9 mouse cellular contexts compared by ENCODE assay signal in the genomic region with DNA sequence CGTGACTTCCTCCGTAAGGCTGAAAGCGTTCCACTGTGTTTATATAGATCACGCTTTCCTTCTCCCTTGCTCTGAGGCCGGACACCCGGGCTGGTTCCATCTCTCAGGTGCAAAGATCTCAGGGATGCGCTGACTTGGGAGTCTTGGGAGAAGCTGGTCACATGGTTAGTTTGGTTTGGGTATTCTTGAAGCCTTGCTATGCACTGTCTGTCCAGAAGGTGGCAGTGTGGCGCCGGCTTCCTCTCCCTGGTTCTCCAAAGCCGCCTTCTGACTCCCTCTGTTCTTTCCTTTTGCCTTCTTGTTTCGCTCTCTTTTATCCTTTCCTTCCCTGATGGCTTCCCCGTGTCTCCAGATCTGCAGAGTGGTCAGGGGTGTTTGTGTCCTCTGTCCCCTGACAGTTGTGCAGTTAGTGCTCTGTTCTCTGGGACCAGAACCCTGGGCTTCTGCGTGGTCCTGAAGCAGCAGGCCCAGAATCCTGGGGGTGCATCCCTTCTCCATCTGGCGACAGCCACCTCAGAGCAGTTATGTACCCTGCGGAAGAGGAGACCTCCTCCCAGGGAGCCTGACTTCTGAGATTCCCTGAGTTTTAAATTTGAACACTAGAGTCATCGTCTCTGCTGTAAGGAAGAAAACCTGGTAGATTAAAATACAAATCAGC.
DNase-seq lines count a peak whose midpoint lies in the region; ATAC-seq and TF ChIP-seq lines count a peak whose summit lies in the region.
"Had no signal": no experiment of that assay in that cellular context is flagged by ENCODE, and none has a peak within 500 bp of the region (broad histone marks: within the 10 kb centered on the region; RNA-seq: fewer than 3 reads in every experiment).

No protein-coding gene starts in this region.

- no peaks in the 10 kb centered on the region for H3K36me3 ChIP-seq in thymus, adult 2 months (ENCODE audit: control insufficient read depth, insufficient read depth, low read length)
- 0 out of 2 replicates have a peak, but pooled peaks cover 4% of the 10 kb centered on the region for H3K36me3 ChIP-seq in limb, embryonic 13.5 days
- H3K36me3 ChIP-seq in midbrain, embryonic 15.5 days (replicated peaks), result no peaks in the 10 kb centered on the region

- H3K4me3 ChIP-seq in thymus, adult 2 months (ENCODE audit: control insufficient read depth, insufficient read depth, low read length), result no peak overlapping the region
- H3K4me3 ChIP-seq in limb, embryonic 13.5 days, result no peak overlapping the region
- no peak overlapping the region for H3K4me3 ChIP-seq in midbrain, embryonic 15.5 days
- H3K4me3 ChIP-seq: erythroblast, embryonic 14.5 days had no signal

- WGBS in thymus, adult 2 months, result 56% methylated on average over 16 of the region's 16 CpGs
- WGBS in limb, embryonic 13.5 days, result 32% methylated on average over 16 of the region's 16 CpGs
- 37% methylated on average over 16 of the region's 16 CpGs for WGBS in midbrain, embryonic 15.5 days

- DNase-seq in thymus, adult 2 months, result peak; percentile 76
- DNase-seq in thymus, adult 18-20 months, result no peak
- DNase-seq in cerebellum, postnatal 4 days (ENCODE audit: low spot score in 2 of 2), result peak; percentile 75 to 92
- peak; percentile 82 for DNase-seq in gastrocnemius, postnatal 10 days
- DNase-seq in spleen, postnatal 10 days (ENCODE audit: low spot score in 2 of 2), result peak; percentile 81 to 86

- TF ChIP-seq POLR2A in thymus, adult 2 months (IDR thresholded peaks at IDR 0.05; ENCODE audit: control insufficient read depth, extremely low read depth, insufficient read depth, low read length, poor library complexity), result no peak

- peak; percentile 78; the same call in 1 of the 2 replicates for TF ChIP-seq CTCF in thymus, adult 2 months (IDR thresholded peaks at IDR 0.05; ENCODE audit: borderline replicate concordance, control insufficient read depth, extremely low read depth, insufficient read depth, low read length, poor library complexity)

- ATAC-seq in inflammation-experienced regulatory T-cells, adult 6 months, result peak; percentile 41
- no peak for ATAC-seq in limb, embryonic 13.5 days (ENCODE audit: low FRiP score, low read depth)
- 0 out of 2 replicates have a peak, but pooled peaks have one; percentile 28 for ATAC-seq in midbrain, embryonic 15.5 days (replicated peaks)

- no peak overlapping the region for H3K27ac ChIP-seq in thymus, adult 2 months (ENCODE audit: control insufficient read depth, insufficient read depth, low read length)
- no peak overlapping the region for H3K27ac ChIP-seq in limb, embryonic 13.5 days
- peak overlapping the region; percentile 42 for H3K27ac ChIP-seq in midbrain, embryonic 15.5 days

- H3K27me3 ChIP-seq in thymus, adult 2 months (ENCODE audit: control insufficient read depth, insufficient read depth, low read length), result no peaks in the 10 kb centered on the region
- no peaks in the 10 kb centered on the region for H3K27me3 ChIP-seq in limb, embryonic 13.5 days
- H3K27me3 ChIP-seq in midbrain, embryonic 15.5 days (replicated peaks), result no peaks in the 10 kb centered on the region

- peak overlapping the region; percentile 50 for H3K9ac ChIP-seq in limb, embryonic 13.5 days
- H3K9ac ChIP-seq in midbrain, embryonic 15.5 days, result no peak overlapping the region

- no peaks in the 10 kb centered on the region for H3K9me3 ChIP-seq in limb, embryonic 13.5 days
- no peaks in the 10 kb centered on the region for H3K9me3 ChIP-seq in midbrain, embryonic 15.5 days

- peaks cover 8% of the 10 kb centered on the region for H3K4me1 ChIP-seq in thymus, adult 2 months (replicated peaks; ENCODE audit: control insufficient read depth, insufficient read depth, low read length)
- peaks cover 16% of the 10 kb centered on the region for H3K4me1 ChIP-seq in limb, embryonic 13.5 days
- peaks cover 25% of the 10 kb centered on the region for H3K4me1 ChIP-seq in midbrain, embryonic 15.5 days

- 0 out of 2 replicates have a peak overlapping the region, but pooled peaks have one; percentile 12 for H3K4me2 ChIP-seq in limb, embryonic 13.5 days (replicated peaks)
- H3K4me2 ChIP-seq in midbrain, embryonic 15.5 days, result no peak overlapping the region

Comparison
In these comparisons a context has a peak if more than half of its experiments do, and no peak if none do; other contexts are left out.
1. DNase-seq: peak in thymus, adult 2 months (single experiment), cerebellum, postnatal 4 days (2 of 2), gastrocnemius, postnatal 10 days (single experiment) and spleen, postnatal 10 days (2 of 2); none in thymus, adult 18-20 months (0 of 2).